Mouse (Mus musculus): ENCODE measurements around the gene Smarca4. TPM values are rescaled to one million over a fixed set of nuclear protein-coding genes. Genes with fewer than 3 reads are reported as not detected.
A peak's percentile ranks its signal among the peaks of the same experiment; 100 is the strongest.

The Smarca4 gene
- polyA plus RNA-seq, 1 experiment from 2014 or later: 183 TPM

- no peaks in the 10 kb centered on the region for H3K4me1 ChIP-seq (replicated peaks)
- 73% methylated on average over 5 of the region's 5 CpGs for WGBS
- H3K27ac ChIP-seq: no peak overlapping the region
- H3K4me3 ChIP-seq (replicated peaks): no peak overlapping the region
- H3K36me3 ChIP-seq: no peaks in the 10 kb centered on the region
- no peaks in the 10 kb centered on the region for H3K9me3 ChIP-seq
- no peak overlapping the region for H3K4me2 ChIP-seq (replicated peaks)
- H3K27me3 ChIP-seq: no peaks in the 10 kb centered on the region
- no peak overlapping the region for H3K9ac ChIP-seq (replicated peaks)
- ATAC-seq: no peak
These were observed 10.1 kb upstream of the Smarca4 start for GRCm38 (mm10) chr9:21605865-21606264.

DNA sequence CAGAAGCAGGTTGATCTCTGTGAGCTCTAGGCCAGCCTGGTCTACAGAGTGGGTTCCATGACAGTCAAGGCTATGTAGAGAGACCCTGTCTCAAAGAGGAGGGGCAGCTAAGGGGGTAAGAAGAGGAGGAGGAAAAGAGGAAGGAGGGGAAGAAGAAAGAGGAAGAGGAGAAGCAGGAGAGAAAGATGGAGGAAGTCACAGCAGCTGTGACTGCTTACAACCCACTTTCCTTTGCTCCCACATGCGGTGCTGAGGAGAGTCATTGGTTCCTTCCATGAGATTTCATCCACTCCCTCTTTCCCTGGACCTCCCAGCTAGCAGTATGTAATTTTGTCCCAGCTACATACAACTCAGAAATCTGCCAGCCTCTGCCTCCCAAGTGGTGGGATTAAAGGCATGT lies 9.3 kb upstream of the Smarca4 start:
- Histone ChIP-seq H3K4me2 (replicated peaks) (no peak overlapping the region), H3K4me3 (replicated peaks) (no peak overlapping the region), H3K9ac (replicated peaks) (no peak overlapping the region), H3K27me3 (no peaks in the 10 kb centered on the region), H3K9me3 (no peaks in the 10 kb centered on the region), H3K27ac (no peak overlapping the region), H3K4me1 (replicated peaks) (no peaks in the 10 kb centered on the region), H3K36me3 (no peaks in the 10 kb centered on the region)
- 100% methylated on average over 1 of the region's 1 CpGs for WGBS
- no peak for ATAC-seq

- 93% methylated on average over 1 of the region's 1 CpGs for WGBS
- H3K4me1 ChIP-seq (replicated peaks): peaks cover 2% of the 10 kb centered on the region; the same call in 1 of the 2 replicates
- ATAC-seq: no peak
These were observed 6.1 kb upstream of the Smarca4 start for GRCm38 (mm10) chr9:21609861-21610260.

GRCm38 (mm10) chr9:21614864-21615616 lies 929 bp upstream of the Smarca4 start:
- Histone ChIP-seq H3K4me2 (replicated peaks) (peak overlapping the region; percentile 58), H3K36me3 (no peaks in the 10 kb centered on the region), H3K27ac (peak overlapping the region; percentile 98), H3K4me1 (replicated peaks) (peaks cover 28% of the 10 kb centered on the region), H3K9ac (replicated peaks) (peak overlapping the region; percentile 78), H3K27me3 (no peaks in the 10 kb centered on the region), H3K9me3 (no peaks in the 10 kb centered on the region), H3K4me3 (replicated peaks) (peak overlapping the region; percentile 71)
- 78% methylated on average over 15 of the region's 15 CpGs for WGBS
- ATAC-seq: no peak

More at GRCm38 (mm10) chr9:21609861-21610260, 6.1 kb upstream of the Smarca4 start:
- no peak overlapping the region for H3K9ac ChIP-seq (replicated peaks)
- H3K27ac ChIP-seq: no peak overlapping the region
- H3K4me3 ChIP-seq (replicated peaks): no peak overlapping the region
- no peaks in the 10 kb centered on the region for H3K36me3 ChIP-seq
- no peaks in the 10 kb centered on the region for H3K9me3 ChIP-seq
- no peak overlapping the region for H3K4me2 ChIP-seq (replicated peaks)
- H3K27me3 ChIP-seq: no peaks in the 10 kb centered on the region

- WGBS: under 1% methylated on average over 51 of the region's 57 CpGs
- Histone ChIP-seq H3K4me2 (replicated peaks) (peak overlapping the region; percentile 58), H3K9me3 (no peaks in the 10 kb centered on the region), H3K9ac (replicated peaks) (peak overlapping the region; percentile 85), H3K36me3 (no peaks in the 10 kb centered on the region), H3K4me1 (replicated peaks) (peaks cover 32% of the 10 kb centered on the region), H3K27ac (peak overlapping the region; percentile 98), H3K27me3 (no peaks in the 10 kb centered on the region), H3K4me3 (replicated peaks) (peak overlapping the region; percentile 71)
- ATAC-seq: peak; percentile 87
These were observed 338 bp downstream of the Smarca4 start for GRCm38 (mm10) chr9:21616232-21616781.

- no peaks in the 10 kb centered on the region for H3K9me3 ChIP-seq
- H3K36me3 ChIP-seq: no peaks in the 10 kb centered on the region
- no peak for ATAC-seq
- peak overlapping the region; percentile 85 for H3K9ac ChIP-seq (replicated peaks)
- peak overlapping the region; percentile 98 for H3K27ac ChIP-seq
- no peaks in the 10 kb centered on the region for H3K27me3 ChIP-seq
- H3K4me3 ChIP-seq (replicated peaks): peak overlapping the region; percentile 71
- WGBS: 3% methylated on average over 10 of the region's 10 CpGs
- peaks cover 32% of the 10 kb centered on the region for H3K4me1 ChIP-seq (replicated peaks)
- peak overlapping the region; percentile 58 for H3K4me2 ChIP-seq (replicated peaks)
These were observed 1.1 kb downstream of the Smarca4 start for GRCm38 (mm10) chr9:21617066-21617465.

DNA sequence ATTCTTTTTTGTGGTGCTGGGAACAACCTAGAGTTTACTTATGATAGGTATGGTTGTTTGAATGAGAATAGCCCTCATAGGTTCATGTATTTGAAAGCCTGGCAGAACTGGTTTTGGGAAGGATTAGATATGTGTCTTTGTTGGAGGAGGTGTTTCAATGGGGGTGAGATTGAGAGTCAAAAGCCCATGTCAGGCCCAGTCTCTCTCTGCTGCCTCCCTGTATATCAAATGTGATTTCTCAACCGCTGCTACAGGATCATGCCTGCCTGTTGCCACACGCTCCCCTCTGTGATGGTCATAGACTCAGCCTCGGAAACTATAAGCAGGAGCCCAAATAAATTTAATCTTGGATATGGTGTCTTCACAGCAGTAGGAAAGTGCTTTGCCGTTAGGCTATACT lies 4.3 kb downstream of the Smarca4 start:
- 87% methylated on average over 4 of the region's 4 CpGs for WGBS
- H3K27me3 ChIP-seq: no peaks in the 10 kb centered on the region
- H3K36me3 ChIP-seq: no peaks in the 10 kb centered on the region
- H3K4me3 ChIP-seq (replicated peaks): no peak overlapping the region
- ATAC-seq: no peak
- H3K9ac ChIP-seq (replicated peaks): no peak overlapping the region
- H3K4me1 ChIP-seq (replicated peaks): peaks cover 39% of the 10 kb centered on the region
- no peaks in the 10 kb centered on the region for H3K9me3 ChIP-seq
- H3K27ac ChIP-seq: no peak overlapping the region
- no peak overlapping the region for H3K4me2 ChIP-seq (replicated peaks)

GRCm38 (mm10) chr9:21622676-21623075 lies 6.7 kb downstream of the Smarca4 start:
- 100% methylated on average over 1 of the region's 1 CpGs for WGBS
- H3K36me3 ChIP-seq: no peaks in the 10 kb centered on the region
- H3K9me3 ChIP-seq: no peaks in the 10 kb centered on the region
- H3K27ac ChIP-seq: no peak overlapping the region
- no peaks in the 10 kb centered on the region for H3K27me3 ChIP-seq
- H3K4me2 ChIP-seq (replicated peaks): no peak overlapping the region
- no peak overlapping the region for H3K9ac ChIP-seq (replicated peaks)
- peaks cover 44% of the 10 kb centered on the region for H3K4me1 ChIP-seq (replicated peaks)
- no peak for ATAC-seq
- H3K4me3 ChIP-seq (replicated peaks): no peak overlapping the region

GRCm38 (mm10) chr9:21625342-21626339 lies 9.7 kb downstream of the Smarca4 start:
- Histone ChIP-seq H3K27me3 (no peaks in the 10 kb centered on the region), H3K9me3 (no peaks in the 10 kb centered on the region), H3K4me3 (replicated peaks) (no peak overlapping the region), H3K4me1 (replicated peaks) (peaks cover 24% of the 10 kb centered on the region), H3K27ac (no peak overlapping the region), H3K4me2 (replicated peaks) (no peak overlapping the region), H3K36me3 (no peaks in the 10 kb centered on the region), H3K9ac (replicated peaks) (no peak overlapping the region)
- 86% methylated on average over 10 of the region's 10 CpGs for WGBS
- 0 out of 2 replicates have a peak, but pooled peaks have one; percentile 32 for ATAC-seq

DNA sequence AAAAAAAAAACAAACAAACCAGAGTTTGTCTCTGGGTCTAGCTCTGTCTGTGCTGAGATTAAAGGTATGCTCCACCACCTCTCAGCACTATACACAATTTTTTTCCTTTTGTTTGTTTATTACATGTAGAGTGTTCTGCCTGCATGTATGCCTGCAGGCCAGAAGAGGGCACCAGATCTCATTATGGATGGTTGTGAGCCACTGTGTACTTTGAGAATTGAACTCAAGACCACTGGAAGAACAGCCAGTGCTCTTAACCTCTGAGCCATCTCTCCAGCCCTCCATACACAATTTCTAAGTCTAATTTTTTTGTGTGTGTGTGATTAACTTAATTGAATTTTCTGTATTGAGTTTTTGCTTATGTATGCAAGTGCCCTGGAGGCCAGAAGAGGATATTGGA lies 10.6 kb downstream of the Smarca4 start:
- H3K27ac ChIP-seq: no peak overlapping the region

GRCm38 (mm10) chr9:21627145-21627795 lies 11.3 kb downstream of the Smarca4 start:
- no peaks in the 10 kb centered on the region for H3K36me3 ChIP-seq
- no peaks in the 10 kb centered on the region for H3K27me3 ChIP-seq
- WGBS: 86% methylated on average over 5 of the region's 5 CpGs
- no peak overlapping the region for H3K4me3 ChIP-seq (replicated peaks)
- no peaks in the 10 kb centered on the region for H3K9me3 ChIP-seq
- ATAC-seq: no peak
- no peak overlapping the region for H3K4me2 ChIP-seq (replicated peaks)
- H3K4me1 ChIP-seq (replicated peaks): peaks cover 24% of the 10 kb centered on the region
- no peak overlapping the region for H3K9ac ChIP-seq (replicated peaks)
- no peak overlapping the region for H3K27ac ChIP-seq

More for the DNA sequence above, 10.6 kb downstream of the Smarca4 start:
- peaks cover 24% of the 10 kb centered on the region for H3K4me1 ChIP-seq (replicated peaks)
- H3K4me2 ChIP-seq (replicated peaks): no peak overlapping the region
- no peaks in the 10 kb centered on the region for H3K36me3 ChIP-seq
- no peaks in the 10 kb centered on the region for H3K27me3 ChIP-seq
- no peak overlapping the region for H3K9ac ChIP-seq (replicated peaks)
- H3K4me3 ChIP-seq (replicated peaks): no peak overlapping the region
- no peak for ATAC-seq
- H3K9me3 ChIP-seq: no peaks in the 10 kb centered on the region
